Mouse (Mus musculus): ENCODE results near the gene Nos1ap.

- TF ChIP-seq CTCF (IDR thresholded peaks at IDR 0.05; ENCODE audit: borderline replicate concordance, insufficient read depth, low read depth, low read length): no peak
- TF ChIP-seq POLR2A (IDR thresholded peaks at IDR 0.05; ENCODE audit: borderline replicate concordance, insufficient read depth, low read length): no peak
Observed at GRCm38 (mm10) chr1:170582341-170582740, 7.3 kb downstream of the Nos1ap start.

Data from cerebellum, adult 2 months (tissue).